Mouse (Mus musculus): ENCODE data around the gene Mapkbp1. TPM values are rescaled to one million over a fixed set of nuclear protein-coding genes. Genes with fewer than 3 reads are reported as not detected.

The Mapkbp1 gene
- 3.3 and 4.0 TPM in 2 replicates for polyA plus RNA-seq (2015; fragmentation: Nextera tagmentation; extraction: Ambion mirVana)

DNA sequence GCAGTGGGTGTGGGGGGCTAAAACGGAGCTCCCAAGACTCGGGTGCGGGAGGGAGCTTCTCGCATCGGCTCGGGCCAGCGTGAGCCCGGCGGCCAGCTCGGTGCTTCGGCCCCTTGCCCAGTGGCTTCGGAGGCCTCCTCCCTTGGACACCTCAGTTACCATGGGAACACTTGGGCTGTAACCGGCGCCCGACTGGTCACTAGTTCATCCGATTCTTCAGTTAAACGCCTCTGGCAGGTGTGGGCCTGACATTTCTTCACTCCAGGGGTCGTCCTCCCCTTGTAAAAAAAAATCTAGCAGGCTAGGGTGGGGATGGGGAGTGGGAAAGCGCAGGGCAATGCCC, at the start of gene Mapkbp1:
Gene Mapkbp1, plus strand, starts transcription at position 163 of the 343 bp plus-strand sequence.
- Histone ChIP-seq H3K9me3 (replicated peaks) (no peaks in the 10 kb centered on the region), H3K36me3 (0 out of 2 replicates have a peak, but pooled peaks cover 5% of the 10 kb centered on the region), H3K9ac (peak within 1 kb of the TSS; percentile 74), H3K27me3 (no peaks in the 10 kb centered on the region), H3K27ac (peak within 1 kb of the TSS; percentile 77), H3K4me2 (peak within 1 kb of the TSS; percentile 63), H3K4me1 (peaks cover 20% of the 10 kb centered on the region), H3K4me3 (replicated peaks) (peak within 1 kb of the TSS; percentile 71)
- ATAC-seq (replicated peaks; ENCODE audit: low FRiP score) = peak; percentile 90
- WGBS = under 1% methylated on average over 19 of the region's 19 CpGs

DNA sequence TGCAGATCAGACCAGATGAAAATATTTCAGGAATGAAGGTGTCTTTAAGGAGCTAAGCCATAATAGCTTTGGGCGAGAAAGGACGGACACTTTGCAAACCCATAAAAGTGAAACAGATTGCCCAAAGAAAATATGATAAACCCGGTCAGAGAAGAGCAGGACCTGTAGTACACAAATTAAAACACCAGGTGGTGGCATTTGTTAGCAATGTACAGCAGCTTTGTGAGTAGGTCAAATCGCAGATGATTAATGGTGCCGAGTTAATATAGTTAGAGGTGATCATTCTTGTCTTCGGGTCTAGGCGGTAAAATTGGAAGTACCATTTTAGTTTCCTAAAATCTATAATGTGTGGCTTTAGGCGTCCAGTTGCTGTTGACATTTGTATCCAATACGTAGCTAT, 1.9 kb upstream of the Mapkbp1 start:
- no peak for ATAC-seq (replicated peaks; ENCODE audit: low FRiP score)
- Histone ChIP-seq H3K4me3 (replicated peaks) (no peak overlapping the region), H3K27ac (no peak overlapping the region), H3K4me1 (peaks cover 20% of the 10 kb centered on the region), H3K27me3 (no peaks in the 10 kb centered on the region), H3K9me3 (replicated peaks) (no peaks in the 10 kb centered on the region), H3K4me2 (no peak overlapping the region), H3K9ac (no peak overlapping the region), H3K36me3 (peaks cover 15% of the 10 kb centered on the region; the same call in 1 of the 2 replicates)
- WGBS = 41% methylated on average over 9 of the region's 9 CpGs

DNA sequence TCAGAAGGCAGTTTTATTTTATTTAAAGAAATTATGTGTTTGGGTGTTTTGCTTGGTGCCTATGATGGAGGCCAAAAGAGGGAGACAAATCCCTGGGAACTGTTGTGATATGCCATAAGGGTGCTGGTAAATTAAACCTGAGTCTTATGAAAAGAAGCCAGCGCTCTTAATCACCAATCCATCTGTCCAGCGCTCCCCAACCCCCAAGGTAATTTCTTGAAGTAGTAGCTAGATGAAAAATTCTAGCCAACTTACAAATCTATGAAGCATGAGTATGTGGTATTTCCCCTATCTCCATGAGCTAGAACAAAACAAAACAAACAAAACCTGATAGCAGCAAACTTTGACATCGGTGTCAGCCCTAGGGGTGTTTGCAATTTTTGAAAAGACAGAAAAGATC, 1.2 kb upstream of the Mapkbp1 start:
- peak overlapping the region; percentile 67 for H3K27ac ChIP-seq
- H3K4me3 ChIP-seq (replicated peaks) = no peak overlapping the region; the same call in 1 of the 2 replicates
- H3K9me3 ChIP-seq (replicated peaks) = no peaks in the 10 kb centered on the region
- peaks cover 20% of the 10 kb centered on the region for H3K4me1 ChIP-seq
- H3K27me3 ChIP-seq = no peaks in the 10 kb centered on the region
- peaks cover 10% of the 10 kb centered on the region; the same call in 1 of the 2 replicates for H3K36me3 ChIP-seq
- H3K4me2 ChIP-seq = peak overlapping the region; percentile 63
- no peak for ATAC-seq (replicated peaks; ENCODE audit: low FRiP score)
- WGBS = 81% methylated on average over 3 of the region's 3 CpGs
- H3K9ac ChIP-seq = no peak overlapping the region

DNA sequence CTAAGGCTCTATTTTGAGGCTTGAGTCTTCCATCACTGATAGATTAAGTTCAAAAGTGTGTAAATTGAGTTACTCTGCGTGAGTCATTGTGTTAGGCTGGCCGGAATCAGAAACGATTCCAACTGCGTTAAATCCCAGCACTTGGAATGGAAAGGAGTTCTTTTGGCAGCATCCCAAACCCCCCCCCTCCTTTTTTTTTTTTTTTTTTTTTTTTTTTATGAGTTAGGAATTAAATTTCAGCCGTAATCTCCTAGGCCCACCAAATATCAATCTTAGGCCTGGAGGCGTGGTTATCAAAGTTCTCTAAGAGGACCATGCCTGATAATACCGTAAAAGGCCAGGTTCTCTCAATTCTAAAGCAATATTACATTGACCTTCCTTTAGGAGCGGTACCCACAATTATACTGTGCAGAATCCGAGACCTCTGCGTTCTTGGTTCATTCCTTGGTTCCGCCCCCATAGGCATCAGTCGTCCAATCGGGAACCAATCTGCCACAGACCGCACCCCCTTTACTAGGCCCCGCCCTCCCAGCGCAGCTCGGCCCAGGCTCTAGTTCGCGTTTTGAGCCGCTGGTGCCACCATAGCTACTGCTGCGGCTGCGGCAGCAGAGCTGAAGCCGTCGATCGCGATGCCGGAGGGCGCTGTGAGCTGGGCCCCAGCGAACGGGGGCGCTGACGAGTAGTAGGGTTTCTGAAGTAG, 512 bp upstream of the Mapkbp1 start:
- H3K4me3 ChIP-seq (replicated peaks) = peak overlapping the region; percentile 71
- H3K4me1 ChIP-seq = peaks cover 20% of the 10 kb centered on the region
- peak overlapping the region; percentile 74 for H3K9ac ChIP-seq
- H3K36me3 ChIP-seq = 0 out of 2 replicates have a peak, but pooled peaks cover 5% of the 10 kb centered on the region
- H3K9me3 ChIP-seq (replicated peaks) = no peaks in the 10 kb centered on the region
- peak overlapping the region; percentile 63 for H3K4me2 ChIP-seq
- no peaks in the 10 kb centered on the region for H3K27me3 ChIP-seq
- 2% methylated on average over 32 of the region's 32 CpGs for whole genome bisulfite sequencing
- peak; percentile 99 for ATAC-seq (replicated peaks; ENCODE audit: low FRiP score)
- peak overlapping the region; percentile 77 for H3K27ac ChIP-seq

DNA sequence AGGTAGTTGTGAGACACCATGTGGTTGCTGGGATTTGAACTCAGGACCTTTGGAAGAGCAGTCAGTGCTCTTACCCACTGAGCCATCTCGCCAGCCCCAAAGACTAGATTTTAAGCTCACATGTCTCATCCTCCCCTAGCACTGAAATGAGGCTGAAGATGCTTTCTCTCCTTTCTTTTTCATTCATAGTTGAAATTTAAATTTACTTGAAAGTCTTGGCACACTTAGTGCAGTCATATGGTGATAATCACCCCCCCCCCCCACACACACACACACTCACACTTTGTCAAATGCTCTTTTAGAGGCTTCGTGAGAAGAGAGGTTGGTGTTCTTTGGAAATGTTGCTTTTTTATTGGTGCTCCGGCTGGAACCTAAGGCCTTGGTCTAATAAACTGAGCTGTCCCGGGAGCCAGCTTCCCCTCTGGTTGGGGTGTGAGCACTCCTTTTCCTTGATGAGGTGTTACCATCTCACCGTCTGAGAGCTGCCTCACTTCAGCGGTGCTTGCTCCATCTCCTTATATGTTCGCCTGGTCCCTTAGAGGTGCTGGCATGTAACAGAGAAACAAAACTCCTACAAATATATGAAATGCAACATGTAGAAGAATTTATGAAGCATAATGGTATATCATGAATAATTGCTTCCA, 8.0 kb downstream of the Mapkbp1 start:
- H3K27me3 ChIP-seq = no peaks in the 10 kb centered on the region
- peaks cover 6% of the 10 kb centered on the region; the same call in 1 of the 2 replicates for H3K4me1 ChIP-seq
- no peak overlapping the region for H3K4me2 ChIP-seq
- no peaks in the 10 kb centered on the region for H3K9me3 ChIP-seq (replicated peaks)
- H3K27ac ChIP-seq = no peak overlapping the region
- no peak overlapping the region for H3K4me3 ChIP-seq (replicated peaks)
- no peak for ATAC-seq (replicated peaks; ENCODE audit: low FRiP score)
- H3K9ac ChIP-seq = no peak overlapping the region
- H3K36me3 ChIP-seq = peaks cover 15% of the 10 kb centered on the region
- 60% methylated on average over 7 of the region's 7 CpGs for whole genome bisulfite sequencing

GRCm38 (mm10) chr2:119981631-119982030, 9.1 kb downstream of the Mapkbp1 start:
- ATAC-seq (replicated peaks; ENCODE audit: low FRiP score) = no peak
- Histone ChIP-seq H3K27me3 (no peaks in the 10 kb centered on the region), H3K4me3 (replicated peaks) (no peak overlapping the region), H3K4me1 (peaks cover 6% of the 10 kb centered on the region; the same call in 1 of the 2 replicates), H3K27ac (no peak overlapping the region), H3K9ac (no peak overlapping the region), H3K36me3 (peaks cover 15% of the 10 kb centered on the region), H3K9me3 (replicated peaks) (no peaks in the 10 kb centered on the region), H3K4me2 (no peak overlapping the region)
- WGBS = 81% methylated on average over 2 of the region's 2 CpGs

GRCm38 (mm10) chr2:119985871-119986270, 13.4 kb downstream of the Mapkbp1 start:
- no peak for ATAC-seq (replicated peaks; ENCODE audit: low FRiP score)
- Histone ChIP-seq H3K27ac (no peak overlapping the region), H3K9ac (no peak overlapping the region), H3K4me2 (no peak overlapping the region), H3K36me3 (peaks cover 15% of the 10 kb centered on the region), H3K4me3 (replicated peaks) (no peak overlapping the region), H3K27me3 (no peaks in the 10 kb centered on the region), H3K9me3 (replicated peaks) (no peaks in the 10 kb centered on the region), H3K4me1 (no peaks in the 10 kb centered on the region)
- WGBS = 73% methylated on average over 8 of the region's 8 CpGs

DNA sequence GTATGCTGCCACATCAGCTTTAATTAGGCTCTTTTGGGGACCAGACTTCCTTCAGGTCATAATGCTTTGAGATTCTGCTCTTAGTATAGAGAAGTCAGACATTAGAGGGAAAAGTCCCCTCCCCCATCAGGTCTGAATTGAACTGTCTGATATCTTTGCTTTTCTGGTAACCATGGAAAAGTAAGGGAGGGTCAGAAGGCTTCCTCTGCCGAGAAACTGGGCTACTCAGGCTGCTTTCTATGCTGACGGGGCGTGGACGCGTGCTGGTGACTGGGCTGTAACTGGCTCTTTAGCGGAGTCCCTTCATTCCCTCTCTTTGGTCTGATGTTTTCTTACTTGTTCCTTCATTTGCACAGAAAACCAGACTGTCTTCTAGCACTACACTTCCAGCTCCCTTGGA, 13.9 kb downstream of the Mapkbp1 start:
- H3K36me3 ChIP-seq = peaks cover 15% of the 10 kb centered on the region
- no peak overlapping the region for H3K4me3 ChIP-seq (replicated peaks)
- no peaks in the 10 kb centered on the region for H3K9me3 ChIP-seq (replicated peaks)
- no peak overlapping the region for H3K9ac ChIP-seq
- no peak for ATAC-seq (replicated peaks; ENCODE audit: low FRiP score)
- H3K27me3 ChIP-seq = no peaks in the 10 kb centered on the region
- WGBS = 72% methylated on average over 6 of the region's 6 CpGs
- H3K4me2 ChIP-seq = no peak overlapping the region
- no peaks in the 10 kb centered on the region for H3K4me1 ChIP-seq
- no peak overlapping the region for H3K27ac ChIP-seq

DNA sequence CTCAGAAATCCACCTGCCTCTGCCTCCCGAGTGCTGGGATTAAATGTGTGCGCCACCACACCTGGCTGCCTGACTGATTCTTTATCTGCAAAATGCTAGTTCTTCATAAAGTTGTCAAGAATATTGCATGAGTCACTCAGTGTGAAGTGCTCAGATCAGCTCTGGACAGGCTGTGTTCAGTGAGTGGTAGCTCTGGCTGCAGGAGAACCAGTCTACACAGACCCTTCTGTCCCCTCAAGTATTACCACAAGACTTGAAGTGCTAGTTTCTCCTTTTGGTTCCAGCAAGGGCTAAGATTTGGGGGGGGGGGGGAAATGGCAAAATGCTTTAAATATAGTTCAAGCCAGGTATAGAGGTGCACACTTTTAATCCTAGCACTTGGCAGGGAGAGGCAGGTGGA, 14.9 kb downstream of the Mapkbp1 start:
- WGBS = 99% methylated on average over 2 of the region's 2 CpGs
- H3K4me1 ChIP-seq = no peaks in the 10 kb centered on the region
- H3K27ac ChIP-seq = no peak overlapping the region
- H3K9ac ChIP-seq = no peak overlapping the region
- H3K9me3 ChIP-seq (replicated peaks) = no peaks in the 10 kb centered on the region
- no peak overlapping the region for H3K4me2 ChIP-seq
- peaks cover 5% of the 10 kb centered on the region; the same call in 1 of the 2 replicates for H3K36me3 ChIP-seq
- H3K4me3 ChIP-seq (replicated peaks) = no peak overlapping the region
- no peaks in the 10 kb centered on the region for H3K27me3 ChIP-seq
- ATAC-seq (replicated peaks; ENCODE audit: low FRiP score) = no peak

DNA sequence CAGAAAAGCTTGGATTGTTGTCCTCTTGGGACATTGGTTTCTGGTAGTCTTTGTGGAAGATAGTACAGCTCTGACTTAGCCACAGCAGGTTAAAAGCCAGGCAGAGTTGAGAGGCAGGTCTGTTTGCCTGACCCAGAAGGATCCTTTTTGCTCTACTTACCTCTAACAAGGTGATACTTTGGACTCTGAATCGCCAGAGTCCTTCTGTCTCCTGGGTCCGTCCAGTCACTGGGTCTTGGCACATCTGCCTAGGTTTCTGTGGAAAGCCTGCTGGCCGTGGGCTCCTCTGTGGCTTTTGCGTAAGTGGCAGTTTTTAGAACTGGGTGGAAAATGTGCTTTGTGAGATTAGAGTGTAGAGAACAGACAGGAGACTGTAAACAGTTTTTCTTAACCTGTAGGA, 16.5 kb downstream of the Mapkbp1 start:
- ATAC-seq (replicated peaks; ENCODE audit: low FRiP score) = no peak
- WGBS = 87% methylated on average over 4 of the region's 4 CpGs
- Histone ChIP-seq H3K9ac (no peak overlapping the region), H3K9me3 (replicated peaks) (no peaks in the 10 kb centered on the region), H3K27me3 (no peaks in the 10 kb centered on the region), H3K4me2 (no peak overlapping the region), H3K4me3 (replicated peaks) (no peak overlapping the region), H3K4me1 (0 out of 2 replicates have a peak, but pooled peaks cover 3% of the 10 kb centered on the region), H3K36me3 (no peaks in the 10 kb centered on the region), H3K27ac (no peak overlapping the region)

- Histone ChIP-seq H3K4me3 (replicated peaks) (no peak overlapping the region), H3K27me3 (no peaks in the 10 kb centered on the region), H3K27ac (no peak overlapping the region), H3K9ac (no peak overlapping the region), H3K4me1 (peaks cover 18% of the 10 kb centered on the region), H3K4me2 (no peak overlapping the region), H3K36me3 (no peaks in the 10 kb centered on the region), H3K9me3 (replicated peaks) (no peaks in the 10 kb centered on the region)
- 76% methylated on average over 6 of the region's 6 CpGs for WGBS
- no peak for ATAC-seq (replicated peaks; ENCODE audit: low FRiP score)
Measured at GRCm38 (mm10) chr2:119990881-119991280, 18.4 kb downstream of the Mapkbp1 start.

GRCm38 (mm10) chr2:119992349-119992748, 19.9 kb downstream of the Mapkbp1 start:
- no peak; the same call in 1 of the 2 replicates for ATAC-seq (replicated peaks; ENCODE audit: low FRiP score)
- Histone ChIP-seq H3K4me1 (peaks cover 30% of the 10 kb centered on the region), H3K4me3 (replicated peaks) (no peak overlapping the region), H3K4me2 (no peak overlapping the region), H3K36me3 (no peaks in the 10 kb centered on the region), H3K27ac (no peak overlapping the region), H3K9ac (no peak overlapping the region), H3K9me3 (replicated peaks) (no peaks in the 10 kb centered on the region), H3K27me3 (no peaks in the 10 kb centered on the region)
- 54% methylated on average over 2 of the region's 2 CpGs for WGBS

All from kidney, embryonic 15.5 days (tissue).